Mouse (Mus musculus): ENCODE data around the gene Plin5. TPM values are rescaled to one million over a fixed set of nuclear protein-coding genes. Genes with fewer than 3 reads are reported as not detected.
A peak's percentile ranks its signal among the peaks of the same experiment; 100 is the strongest.

Plin5 gene
- polyA plus RNA-seq, 2 experiments: 0.10 TPM; not detected in 1

- Histone ChIP-seq H3K4me2 (replicated peaks; ENCODE audit: low read depth, low read length, severe bottlenecking) (no peak overlapping the region), H3K36me3 (ENCODE audit: control insufficient read depth, insufficient read depth, low read length) (no peaks in the 10 kb centered on the region), H3K27ac (replicated peaks; ENCODE audit: low read depth, low read length) (no peak overlapping the region), H3K4me1 (ENCODE audit: control insufficient read depth, insufficient read depth, low read length) (no peaks in the 10 kb centered on the region), H3K9ac (ENCODE audit: low read depth, low read length, severe bottlenecking) (no peak overlapping the region), H3K9me3 (ENCODE audit: control insufficient read depth, low read length) (no peaks in the 10 kb centered on the region), H3K4me3 (replicated peaks; ENCODE audit: low read length) (no peak overlapping the region), H3K27me3 (ENCODE audit: control insufficient read depth, insufficient read depth, low read length) (peaks cover 55% of the 10 kb centered on the region)
- ATAC-seq (ENCODE audit: low FRiP score, low read depth) (peak; percentile 48; the same call in 1 of the 2 replicates), DNase-seq (ENCODE audit: low spot score) (no peak)
- no peak for TF ChIP-seq POLR2A (IDR thresholded peaks at IDR 0.05; ENCODE audit: borderline replicate concordance, extremely low read depth, insufficient read depth, insufficient read length)
- WGBS: 53% methylated on average over 12 of the region's 12 CpGs
Observed at GRCm38 (mm10) chr17:56147420-56147819, 30.0 kb upstream of the Plin5 start.

- no peak for TF ChIP-seq POLR2A (IDR thresholded peaks at IDR 0.05; ENCODE audit: borderline replicate concordance, extremely low read depth, insufficient read depth, insufficient read length)
- Histone ChIP-seq H3K9ac (ENCODE audit: low read depth, low read length, severe bottlenecking) (no peak overlapping the region), H3K27ac (replicated peaks; ENCODE audit: low read depth, low read length) (no peak overlapping the region), H3K4me1 (ENCODE audit: control insufficient read depth, insufficient read depth, low read length) (peaks cover 9% of the 10 kb centered on the region; the same call in 1 of the 2 replicates), H3K4me2 (replicated peaks; ENCODE audit: low read depth, low read length, severe bottlenecking) (no peak overlapping the region), H3K4me3 (replicated peaks; ENCODE audit: low read length) (no peak overlapping the region), H3K27me3 (ENCODE audit: control insufficient read depth, insufficient read depth, low read length) (peaks cover 68% of the 10 kb centered on the region), H3K9me3 (ENCODE audit: control insufficient read depth, low read length) (no peaks in the 10 kb centered on the region), H3K36me3 (ENCODE audit: control insufficient read depth, insufficient read depth, low read length) (no peaks in the 10 kb centered on the region)
- no peak for DNase-seq (ENCODE audit: low spot score)
- no peak for ATAC-seq (ENCODE audit: low FRiP score, low read depth)
- 15% methylated on average over 9 of the region's 9 CpGs for WGBS
Observed at GRCm38 (mm10) chr17:56146131-56146530, 28.7 kb upstream of the Plin5 start.

- WGBS: 68% methylated on average over 9 of the region's 9 CpGs
Observed at GRCm38 (mm10) chr17:56144546-56144945, 27.1 kb upstream of the Plin5 start.

GRCm38 (mm10) chr17:56141702-56142605 lies 24.6 kb upstream of the Plin5 start:
- H3K9me3 ChIP-seq (ENCODE audit: control insufficient read depth, low read length): no peaks in the 10 kb centered on the region
- no peak for TF ChIP-seq POLR2A (IDR thresholded peaks at IDR 0.05; ENCODE audit: borderline replicate concordance, extremely low read depth, insufficient read depth, insufficient read length)
- peak; percentile 58 for ATAC-seq (ENCODE audit: low FRiP score, low read depth)
- no peak for DNase-seq (ENCODE audit: low spot score)
- peak overlapping the region; percentile 33 for H3K4me3 ChIP-seq (replicated peaks; ENCODE audit: low read length)
- no peaks in the 10 kb centered on the region for H3K36me3 ChIP-seq (ENCODE audit: control insufficient read depth, insufficient read depth, low read length)
- H3K27ac ChIP-seq (replicated peaks; ENCODE audit: low read depth, low read length): no peak overlapping the region
- H3K27me3 ChIP-seq (ENCODE audit: control insufficient read depth, insufficient read depth, low read length): peaks cover 62% of the 10 kb centered on the region
- peaks cover 13% of the 10 kb centered on the region; the same call in 1 of the 2 replicates for H3K4me1 ChIP-seq (ENCODE audit: control insufficient read depth, insufficient read depth, low read length)
- WGBS: under 1% methylated on average over 37 of the region's 47 CpGs
- peak overlapping the region; percentile 31; the same call in 1 of the 2 replicates for H3K9ac ChIP-seq (ENCODE audit: low read depth, low read length, severe bottlenecking)
- peak overlapping the region; percentile 52 for H3K4me2 ChIP-seq (replicated peaks; ENCODE audit: low read depth, low read length, severe bottlenecking)

More at GRCm38 (mm10) chr17:56144546-56144945, 27.1 kb upstream of the Plin5 start:
- Histone ChIP-seq H3K9ac (ENCODE audit: low read depth, low read length, severe bottlenecking) (no peak overlapping the region), H3K27me3 (ENCODE audit: control insufficient read depth, insufficient read depth, low read length) (peaks cover 72% of the 10 kb centered on the region), H3K9me3 (ENCODE audit: control insufficient read depth, low read length) (no peaks in the 10 kb centered on the region), H3K27ac (replicated peaks; ENCODE audit: low read depth, low read length) (no peak overlapping the region), H3K4me3 (replicated peaks; ENCODE audit: low read length) (no peak overlapping the region), H3K36me3 (ENCODE audit: control insufficient read depth, insufficient read depth, low read length) (no peaks in the 10 kb centered on the region), H3K4me2 (replicated peaks; ENCODE audit: low read depth, low read length, severe bottlenecking) (no peak overlapping the region), H3K4me1 (ENCODE audit: control insufficient read depth, insufficient read depth, low read length) (peaks cover 12% of the 10 kb centered on the region; the same call in 1 of the 2 replicates)
- TF ChIP-seq POLR2A (IDR thresholded peaks at IDR 0.05; ENCODE audit: borderline replicate concordance, extremely low read depth, insufficient read depth, insufficient read length): no peak
- DNase-seq (ENCODE audit: low spot score) (no peak), ATAC-seq (ENCODE audit: low FRiP score, low read depth) (no peak)

- Histone ChIP-seq H3K4me2 (replicated peaks; ENCODE audit: low read depth, low read length, severe bottlenecking) (peak within 1 kb of the TSS; percentile 98), H3K9ac (ENCODE audit: low read depth, low read length, severe bottlenecking) (peak within 1 kb of the TSS; percentile 66), H3K4me3 (replicated peaks; ENCODE audit: low read length) (peak within 1 kb of the TSS; percentile 72), H3K36me3 (ENCODE audit: control insufficient read depth, insufficient read depth, low read length) (no peaks in the 10 kb centered on the region), H3K27me3 (ENCODE audit: control insufficient read depth, insufficient read depth, low read length) (peaks cover 52% of the 10 kb centered on the region), H3K4me1 (ENCODE audit: control insufficient read depth, insufficient read depth, low read length) (peaks cover 13% of the 10 kb centered on the region; the same call in 1 of the 2 replicates), H3K9me3 (ENCODE audit: control insufficient read depth, low read length) (no peaks in the 10 kb centered on the region), H3K27ac (replicated peaks; ENCODE audit: low read depth, low read length) (no peak within 1 kb of the TSS)
- ATAC-seq (ENCODE audit: low FRiP score, low read depth) (peak; percentile 39), DNase-seq (ENCODE audit: low spot score) (no peak)
- TF ChIP-seq POLR2A (IDR thresholded peaks at IDR 0.05; ENCODE audit: borderline replicate concordance, extremely low read depth, insufficient read depth, insufficient read length): no peak
- WGBS: 2% methylated on average over 58 of the region's 79 CpGs
Observed at GRCm38 (mm10) chr17:56139858-56140595, 22.6 kb upstream of the Plin5 start, which contains the start of gene Sema6b. Gene Sema6b (minus strand): TSS chr17:56140343.
